Mouse (Mus musculus) left cerebral cortex, adult 9 months (tissue): ENCODE data around the gene Mmp28.

Source experiments
- DNase-seq, 2 experiments: peaks; one replicate each; pipeline ENCODE4 v3.0.0; 2022; ENCODE audit warnings: low spot score in 2 of 2

Mmp28 gene

GRCm38 (mm10) chr11:83403787-83404186 lies 59.1 kb downstream of the Mmp28 start:
- no peak for DNase-seq

DNA sequence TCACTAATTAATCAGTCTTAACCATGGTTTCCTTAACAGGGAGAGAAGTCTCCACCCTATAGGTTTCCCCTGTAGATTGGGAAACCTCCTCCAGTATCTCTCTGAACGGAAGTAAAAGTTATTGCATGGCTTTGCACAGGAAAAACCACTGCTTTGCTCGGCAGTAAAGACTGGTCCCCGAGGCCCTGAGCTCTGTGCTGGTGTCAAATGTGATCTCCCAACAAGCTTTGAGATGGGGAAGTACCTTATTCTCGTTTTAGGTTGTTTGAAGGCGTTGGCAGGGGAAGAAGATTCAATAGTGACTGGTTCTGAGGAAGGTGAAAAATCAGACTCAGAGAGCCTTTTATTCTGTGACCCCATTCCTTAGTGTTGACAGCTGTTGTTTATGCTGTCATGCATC lies 64.1 kb downstream of the Mmp28 start:
- DNase-seq = no peak

GRCm38 (mm10) chr11:83397626-83398025 lies 65.2 kb downstream of the Mmp28 start:
- no peak for DNase-seq

- no peak for DNase-seq
These were observed 68.0 kb downstream of the Mmp28 start for GRCm38 (mm10) chr11:83394802-83395439.

DNA sequence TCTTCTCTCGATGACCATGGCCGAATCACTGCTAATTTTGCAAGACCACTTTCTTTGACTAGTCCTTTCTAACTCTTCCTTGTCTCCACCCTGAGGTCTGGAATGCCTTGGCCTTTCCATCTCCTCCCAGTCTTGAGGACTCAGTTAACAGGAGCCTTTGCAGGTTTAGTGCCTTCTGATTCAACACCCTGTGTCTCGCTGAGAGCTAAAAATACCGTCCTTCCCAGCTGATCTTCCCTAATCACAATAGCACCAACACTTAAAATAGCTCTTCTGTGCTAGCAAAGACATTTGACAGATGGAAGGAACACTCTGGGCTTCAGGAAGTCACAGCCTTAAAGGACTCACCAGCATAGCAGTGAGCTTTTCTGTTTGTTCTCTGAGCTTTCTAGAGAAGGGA lies 69.8 kb downstream of the Mmp28 start:
- DNase-seq = peak in 1 of 2 experiments; percentile 66
